Mouse (Mus musculus): ENCODE data around the gene Sytl1.

- TF ChIP-seq CTCF (conservative IDR thresholded peaks at IDR 0.05; ENCODE audit: low read length) (no peak), POU5F1 (IDR thresholded peaks at IDR 0.05; ENCODE audit: borderline replicate concordance, low read length) (no peak), NANOG (IDR thresholded peaks at IDR 0.05; ENCODE audit: borderline replicate concordance, low read length) (no peak)
These were observed 18.6 kb downstream of the Sytl1 start for GRCm38 (mm10) chr4:133244289-133244688.
